10 mouse cellular contexts compared by ENCODE assay signal in the genomic region with DNA sequence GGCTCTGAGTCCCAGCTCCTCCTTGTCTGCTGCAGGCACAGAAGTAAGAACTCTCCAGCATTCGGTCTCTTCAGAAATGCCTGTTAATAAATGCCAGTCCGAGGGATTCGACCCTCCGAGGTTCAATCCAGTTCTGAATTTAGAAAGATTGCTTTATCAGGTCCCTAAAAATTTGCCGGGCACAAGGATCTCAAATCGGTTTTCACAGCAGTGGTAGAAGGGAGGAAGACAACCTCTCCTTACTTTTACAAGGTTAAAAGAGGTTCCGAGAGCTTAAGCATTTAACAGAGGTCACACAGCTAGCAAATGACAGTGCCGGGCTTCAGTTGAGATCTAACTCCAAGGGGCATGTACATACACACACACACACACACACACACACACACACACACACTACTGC. TPM values are rescaled to one million over a fixed set of nuclear protein-coding genes. Genes with fewer than 3 reads are reported as not detected.
A peak's percentile ranks its signal among the peaks of the same experiment; 100 is the strongest.
DNase-seq lines count a peak whose midpoint lies in the region; ATAC-seq and TF ChIP-seq lines count a peak whose summit lies in the region.
"Had no signal": no experiment of that assay in that cellular context is flagged by ENCODE, and none has a peak within 500 bp of the region (broad histone marks: within the 10 kb centered on the region; RNA-seq: fewer than 3 reads in every experiment).

No protein-coding gene starts in this region.

- peaks cover 12% of the 10 kb centered on the region; the same call in 1 of the 2 replicates for H3K4me1 ChIP-seq in kidney, adult 2 months (ENCODE audit: control insufficient read depth, insufficient read depth, low read length)
- H3K4me1 ChIP-seq in ES-Bruce4 (ENCODE audit: control insufficient read depth, insufficient read depth, low read length) = no peaks in the 10 kb centered on the region
- H3K4me1 ChIP-seq in heart, postnatal 0 days (ENCODE audit: control insufficient read depth, insufficient read depth) = peaks cover 5% of the 10 kb centered on the region
- no peaks in the 10 kb centered on the region; the same call in 1 of the 2 replicates for H3K4me1 ChIP-seq in liver, embryonic 15.5 days (replicated peaks)

- 0 out of 2 replicates have a peak overlapping the region, but pooled peaks have one; percentile 41 for H3K9ac ChIP-seq in ES-Bruce4 (ENCODE audit: low read depth, poor library complexity, severe bottlenecking)
- peak overlapping the region; percentile 74 for H3K9ac ChIP-seq in heart, postnatal 0 days (replicated peaks; ENCODE audit: low read depth, low read length)
- H3K9ac ChIP-seq in liver, embryonic 15.5 days = no peak overlapping the region

- no peak for DNase-seq in kidney, adult 2 months
- DNase-seq in kidney, adult 9 months = no peak
- no peak for DNase-seq in heart, postnatal 0 days (ENCODE audit: low spot score)
- no peak for DNase-seq in B cell, adult 2 months
- DNase-seq in embryo, embryonic 11 days = no peak
- no peak for DNase-seq in cerebellum, adult 11-12 months

- 0 out of 2 replicates have a peak, but pooled peaks have one; percentile 2 for ATAC-seq in heart, postnatal 0 days (ENCODE audit: insufficient read depth, low read depth)
- no peak for ATAC-seq in liver, embryonic 15.5 days (ENCODE audit: insufficient read depth)

- peak overlapping the region; percentile 62 for H3K4me3 ChIP-seq in kidney, adult 2 months (ENCODE audit: insufficient read depth, low read depth, low read length)
- H3K4me3 ChIP-seq in ES-Bruce4 (ENCODE audit: low read depth, low read length) = no peak overlapping the region
- H3K4me3 ChIP-seq in heart, postnatal 0 days (ENCODE audit: low read depth, low read length) = peak overlapping the region; percentile 72
- H3K4me3 ChIP-seq in liver, embryonic 15.5 days (replicated peaks) = peak overlapping the region; percentile 51

- 13% methylated on average over 8 of the region's 8 CpGs for WGBS in kidney, adult 2 months
- WGBS in heart, postnatal 0 days = 38% methylated on average over 8 of the region's 8 CpGs
- WGBS in liver, embryonic 15.5 days (ENCODE audit: insufficient replicate concordance) = 36% methylated on average over 8 of the region's 8 CpGs

- H3K9me3 ChIP-seq in ES-Bruce4 (replicated peaks; ENCODE audit: control insufficient read depth, insufficient read depth, low read length, poor library complexity, severe bottlenecking) = no peaks in the 10 kb centered on the region
- no peaks in the 10 kb centered on the region for H3K9me3 ChIP-seq in heart, postnatal 0 days (replicated peaks; ENCODE audit: control insufficient read depth, low read length)
- no peaks in the 10 kb centered on the region for H3K9me3 ChIP-seq in liver, embryonic 15.5 days (replicated peaks)

- H3K4me2 ChIP-seq in heart, postnatal 0 days (ENCODE audit: low read depth, low read length) = peak overlapping the region; percentile 97
- H3K4me2 ChIP-seq in liver, embryonic 15.5 days = peak overlapping the region; percentile 67

- TF ChIP-seq EP300 in ES-Bruce4 (IDR thresholded peaks at IDR 0.05; ENCODE audit: insufficient read depth, low read depth, low read length) = no peak
- no peak for TF ChIP-seq EP300 in heart, postnatal 0 days (IDR thresholded peaks at IDR 0.05; ENCODE audit: low read depth)

- H3K27me3 ChIP-seq in kidney, adult 2 months (replicated peaks; ENCODE audit: control insufficient read depth, insufficient read depth, low read length) = no peaks in the 10 kb centered on the region; the same call in 1 of the 2 replicates
- 0 out of 2 replicates have a peak, but pooled peaks cover 1% of the 10 kb centered on the region for H3K27me3 ChIP-seq in ES-Bruce4 (ENCODE audit: control insufficient read depth, insufficient read depth, low read length, poor library complexity, severe bottlenecking)
- no peaks in the 10 kb centered on the region for H3K27me3 ChIP-seq in heart, postnatal 0 days (ENCODE audit: control insufficient read depth, insufficient read depth, low read length)
- peaks cover 4% of the 10 kb centered on the region; the same call in 1 of the 2 replicates for H3K27me3 ChIP-seq in liver, embryonic 15.5 days

- no peak for TF ChIP-seq CTCF in kidney, adult 2 months (conservative IDR thresholded peaks at IDR 0.05; ENCODE audit: insufficient read depth, insufficient read length, low read depth, low read length)
- no peak for TF ChIP-seq CTCF in ES-Bruce4 (IDR thresholded peaks at IDR 0.05; ENCODE audit: low read depth, low read length)
- no peak for TF ChIP-seq CTCF in heart, postnatal 0 days (IDR thresholded peaks at IDR 0.05; ENCODE audit: low read depth)

- TF ChIP-seq POLR2A in kidney, adult 2 months (IDR thresholded peaks at IDR 0.05; ENCODE audit: low read depth, low read length) = no peak
- no peak for TF ChIP-seq POLR2A in ES-Bruce4 (IDR thresholded peaks at IDR 0.05; ENCODE audit: insufficient read depth, low read length)

- peak overlapping the region; percentile 86 for H3K27ac ChIP-seq in kidney, adult 2 months (ENCODE audit: insufficient read depth, low read depth, low read length)
- no peak overlapping the region for H3K27ac ChIP-seq in ES-Bruce4 (ENCODE audit: insufficient read depth, low read length)
- peak overlapping the region; percentile 47; the same call in 1 of the 2 replicates for H3K27ac ChIP-seq in heart, postnatal 0 days (ENCODE audit: low read depth)
- H3K27ac ChIP-seq in liver, embryonic 15.5 days (replicated peaks) = no peak overlapping the region

- H3K36me3 ChIP-seq in kidney, adult 2 months (ENCODE audit: control insufficient read depth, insufficient read depth, low read length) = no peaks in the 10 kb centered on the region
- H3K36me3 ChIP-seq in ES-Bruce4 (ENCODE audit: control insufficient read depth, insufficient read depth, low read length, poor library complexity, severe bottlenecking) = no peaks in the 10 kb centered on the region
- H3K36me3 ChIP-seq in heart, postnatal 0 days (replicated peaks; ENCODE audit: control insufficient read depth, insufficient read depth, low read length) = no peaks in the 10 kb centered on the region
- no peaks in the 10 kb centered on the region for H3K36me3 ChIP-seq in liver, embryonic 15.5 days (replicated peaks)

RNA-seq across cellular contexts. Expression of a gene that starts 0.9 kb away (rescaled TPM):
- 3.7 and 4.6 TPM in 2 replicates for polyA plus RNA-seq in kidney, adult 2 months (2012; rRNA removed)
- 2.8 TPM in 2 replicates for polyA plus RNA-seq in ES-Bruce4 (2011; ENCODE audit: insufficient read depth, insufficient read length, low read depth, missing spikeins)
- 1.1 and 3.2 TPM in 2 replicates for total RNA-seq in heart, postnatal 0 days (2014; rRNA removed; ENCODE audit: low replicate concordance)
- 5.6 and 7.1 TPM in 2 replicates for polyA plus RNA-seq in heart, postnatal 0 days (2015; fragmentation: Nextera tagmentation; extraction: Ambion mirVana)
- 4.6 and 4.7 TPM in 2 replicates for polyA plus RNA-seq in liver, embryonic 15.5 days (2015; fragmentation: Nextera tagmentation; extraction: Ambion mirVana)
- polyA plus RNA-seq: testis, adult 2 months had no signal

RNA-seq across cellular contexts. Expression of a gene that starts 36.0 kb away (rescaled TPM):
- polyA plus RNA-seq in kidney, adult 2 months (2012; rRNA removed) = 88.2 and 172 TPM in 2 replicates
- 44.1 and 50.0 TPM in 2 replicates for polyA plus RNA-seq in ES-Bruce4 (2011; ENCODE audit: insufficient read depth, insufficient read length, low read depth, missing spikeins)
- 921 and 1,307 TPM in 2 replicates for total RNA-seq in heart, postnatal 0 days (2014; rRNA removed; ENCODE audit: low replicate concordance)
- polyA plus RNA-seq in heart, postnatal 0 days (2015; fragmentation: Nextera tagmentation; extraction: Ambion mirVana) = 1,041 and 1,327 TPM in 2 replicates
- polyA plus RNA-seq in liver, embryonic 15.5 days (2015; fragmentation: Nextera tagmentation; extraction: Ambion mirVana) = 19.8 and 22.0 TPM in 2 replicates
- total RNA-seq: common myeloid progenitor, adult 5-6 weeks had no signal

Comparison
In these comparisons a context has a peak if more than half of its experiments do, and no peak if none do; other contexts are left out.
1. H3K27ac ChIP-seq: peak in kidney, adult 2 months (single experiment) and heart, postnatal 0 days (single experiment); none in ES-Bruce4 (single experiment) and liver, embryonic 15.5 days (single experiment).